Mouse (Mus musculus) embryonic fibroblast, embryonic 13.5 days (primary cell): ENCODE measurements around the gene Igf1r.

Experiments
- CTCF ChIP-seq: IDR thresholded peaks from 2 replicates; pipeline ENCODE4 v1.5.1; 2011; ENCODE audit warnings: mild to moderate bottlenecking, control low read depth, low read length, moderate library complexity, borderline replicate concordance; ENCODE audit not compliant: insufficient read depth
- POLR2A ChIP-seq: IDR thresholded peaks from 2 replicates; pipeline ENCODE4 v1.6.1; 2011; ENCODE audit warnings: low read depth, mild to moderate bottlenecking, control low read depth, low read length, moderate library complexity

DNA sequence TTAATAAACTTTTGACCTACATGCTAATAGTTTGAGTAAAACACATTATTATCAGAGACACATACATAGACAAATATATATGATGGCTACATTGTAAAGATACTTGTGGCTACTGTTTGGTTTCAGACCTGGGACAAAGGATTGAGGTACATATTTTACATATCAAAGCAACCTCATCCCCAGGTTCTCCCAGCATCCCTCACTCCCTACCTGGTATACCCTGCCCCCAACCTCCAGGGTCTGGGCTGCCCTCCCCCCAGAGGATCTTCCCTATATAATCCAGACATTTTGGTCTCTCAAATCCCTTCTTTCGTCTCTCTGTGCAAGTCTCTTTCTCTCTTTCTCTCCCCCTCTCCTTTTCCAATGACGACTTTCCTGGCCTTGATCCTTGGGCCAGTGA lies 321.6 kb downstream of the Igf1r start:
- TF ChIP-seq CTCF: no peak
- no peak for TF ChIP-seq POLR2A
